Mouse (Mus musculus) heart, postnatal 0 days (tissue): ENCODE data around the gene Slc9a9. TPM values are rescaled to one million over a fixed set of nuclear protein-coding genes. Genes with fewer than 3 reads are reported as not detected.

Experiments
- ATAC-seq: fragments of 200-750 bp; cut with Nextera tagmentation; 2 replicates; pipeline ENCODE4 v1.8.0; 2017; ENCODE audit warnings: low read depth, moderate number of reproducible peaks, moderate library complexity; ENCODE audit not compliant: insufficient read depth
- DNase-seq: peaks from one replicate; pipeline ENCODE4 v3.0.0-alpha.2; 2016; ENCODE audit warnings: low spot score
- H3K27ac ChIP-seq: fragments of 300-500 bp; sonication (generic); 2 replicates; pipeline ENCODE4 v1.5.1; 2014; ENCODE audit warnings: low read depth, mild to moderate bottlenecking
- H3K27me3 ChIP-seq: fragments of 300-500 bp; sonication (generic); 2 replicates; pipeline ENCODE4 v1.6.1; 2014; ENCODE audit warnings: low read length, mixed read lengths; ENCODE audit not compliant: control insufficient read depth, insufficient read depth
- H3K36me3 ChIP-seq: fragments of 300-500 bp; sonication (generic); replicated peaks from 2 replicates; pipeline ENCODE4 v1.6.1; 2014; ENCODE audit warnings: low read length, mixed read lengths; ENCODE audit not compliant: control insufficient read depth, insufficient read depth
- H3K4me1 ChIP-seq: fragments of 300-500 bp; sonication (generic); 2 replicates; pipeline ENCODE4 v1.6.1; 2014; ENCODE audit warnings: antibody characterized with exemption; ENCODE audit not compliant: control insufficient read depth, insufficient read depth
- H3K4me2 ChIP-seq: fragments of 300-500 bp; sonication (generic); 2 replicates; pipeline ENCODE4 v1.6.1; 2014; ENCODE audit warnings: low read depth, mild to moderate bottlenecking, low read length, moderate library complexity
- H3K4me3 ChIP-seq: fragments of 300-500 bp; sonication (generic); 2 replicates; pipeline ENCODE4 v1.5.1; 2014; ENCODE audit warnings: low read depth, low read length
- H3K9ac ChIP-seq: fragments of 300-500 bp; sonication (generic); replicated peaks from 2 replicates; pipeline ENCODE4 v1.6.1; 2014; ENCODE audit warnings: low read depth, low read length, mixed read lengths
- H3K9me3 ChIP-seq: fragments of 300-500 bp; sonication (generic); replicated peaks from 2 replicates; pipeline ENCODE4 v1.6.1; 2016; ENCODE audit warnings: low read length; ENCODE audit not compliant: control insufficient read depth
- CTCF ChIP-seq: IDR thresholded peaks from 2 replicates; pipeline ENCODE4 v1.5.1; 2016; ENCODE audit warnings: antibody characterized with exemption, control low read depth, low read depth
- EP300 ChIP-seq: IDR thresholded peaks from 2 replicates; pipeline ENCODE4 v1.6.1; 2016; ENCODE audit warnings: antibody characterized with exemption, low read depth
- WGBS: fragments of 180-500 bp; shearing (Covaris S2); extraction: QIAGEN DNeasy Blood & Tissue Kit; methylation state at CpG from one replicate; pipeline ENCODE4 v1.1.7; 2014; 5-methylcytosine and 5-hydroxymethylcytosine counted together
- polyA plus RNA-seq: library from polyadenylated mRNA; unstranded; fragments of >200 nt; fragmentation: Nextera tagmentation; extraction: Ambion mirVana; gene quantifications from 2 replicates; pipeline ENCODE4 v1.2.1, GENCODE M21; 2015
- total RNA-seq: library from RNA; depleted of rRNA; stranded (reverse); fragments of >200 nt; gene quantifications from 2 replicates; pipeline ENCODE4 v1.2.3, GENCODE M21; 2014; ENCODE audit warnings: low replicate concordance

Slc9a9 gene
- total and polyA plus RNA-seq, 2 experiments from 2014 or later, result 1.9 to 7.1 TPM

DNA sequence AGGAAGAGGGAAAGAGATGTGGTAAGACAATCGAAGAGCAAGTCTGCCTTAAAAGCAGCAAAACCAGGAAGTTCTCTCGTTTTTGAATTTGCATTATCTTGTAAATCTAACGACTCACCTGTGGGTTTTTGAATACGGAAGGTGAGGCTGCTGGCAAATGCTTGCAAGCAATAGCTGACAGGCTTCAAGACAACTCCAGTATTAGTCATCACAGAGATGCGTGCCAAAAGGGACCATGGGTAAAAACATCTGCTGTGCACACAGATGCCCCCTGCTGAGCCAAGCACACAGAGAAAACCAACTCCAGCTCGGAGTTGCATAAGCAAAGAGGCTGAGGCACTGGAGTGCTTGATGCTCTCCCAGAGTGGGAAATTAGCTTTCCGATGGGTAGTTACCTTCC is 1.1 kb upstream of the Slc9a9 start:
- ATAC-seq, result no peak

DNA sequence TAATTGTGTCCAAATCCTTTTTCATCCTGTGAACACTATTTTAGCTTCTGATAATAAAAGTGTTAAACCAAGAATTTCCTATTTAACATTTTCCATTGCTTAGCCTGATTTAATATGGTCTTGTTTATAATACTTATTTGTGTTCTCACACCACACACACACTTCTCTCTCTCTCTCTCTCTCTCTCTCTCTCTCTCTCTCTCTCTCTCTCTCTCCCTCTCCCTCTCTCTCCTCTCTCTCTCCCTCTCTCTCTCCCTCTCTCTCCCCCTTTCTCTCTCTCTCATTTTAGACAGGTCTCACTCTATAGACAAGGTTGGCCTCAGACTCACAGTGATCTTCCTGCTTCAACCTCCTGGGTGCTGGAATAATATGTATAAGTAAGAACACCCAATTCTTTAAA is 995 bp downstream of the Slc9a9 start:
- Histone ChIP-seq H3K36me3 (no peaks in the 10 kb centered on the region), H3K27ac (no peak overlapping the region), H3K9me3 (no peaks in the 10 kb centered on the region), H3K4me3 (peak overlapping the region; percentile 72), H3K4me1 (peaks cover 3% of the 10 kb centered on the region; the same call in 1 of the 2 replicates), H3K9ac (peak overlapping the region; percentile 56; the same call in 1 of the 2 replicates), H3K4me2 (peak overlapping the region; percentile 86), H3K27me3 (no peaks in the 10 kb centered on the region)
- TF ChIP-seq EP300 (no peak), CTCF (no peak)
- ATAC-seq (no peak), DNase-seq (no peak)

More for the DNA sequence above, 1.1 kb upstream of the Slc9a9 start:
- no peak overlapping the region for H3K9ac ChIP-seq
- TF ChIP-seq CTCF, result no peak
- TF ChIP-seq EP300, result no peak
- no peak overlapping the region; the same call in 1 of the 2 replicates for H3K27ac ChIP-seq
- WGBS, result 46% methylated on average over 7 of the region's 7 CpGs
- H3K4me2 ChIP-seq, result no peak overlapping the region
- H3K27me3 ChIP-seq, result no peaks in the 10 kb centered on the region
- no peaks in the 10 kb centered on the region for H3K9me3 ChIP-seq
- no peaks in the 10 kb centered on the region for H3K36me3 ChIP-seq
- H3K4me3 ChIP-seq, result no peak overlapping the region
- peaks cover 3% of the 10 kb centered on the region; the same call in 1 of the 2 replicates for H3K4me1 ChIP-seq
- DNase-seq, result no peak

- Histone ChIP-seq H3K27ac (no peak overlapping the region), H3K9me3 (no peaks in the 10 kb centered on the region), H3K4me3 (no peak overlapping the region), H3K27me3 (no peaks in the 10 kb centered on the region), H3K4me1 (peaks cover 3% of the 10 kb centered on the region; the same call in 1 of the 2 replicates), H3K4me2 (no peak overlapping the region), H3K36me3 (no peaks in the 10 kb centered on the region), H3K9ac (no peak overlapping the region)
- DNase-seq, result no peak
- 74% methylated on average over 1 of the region's 1 CpGs for WGBS
- no peak for ATAC-seq
- no peak for TF ChIP-seq CTCF
- TF ChIP-seq EP300, result no peak
Observed at GRCm38 (mm10) chr9:94674704-94675103, 5.0 kb downstream of the Slc9a9 start.

DNA sequence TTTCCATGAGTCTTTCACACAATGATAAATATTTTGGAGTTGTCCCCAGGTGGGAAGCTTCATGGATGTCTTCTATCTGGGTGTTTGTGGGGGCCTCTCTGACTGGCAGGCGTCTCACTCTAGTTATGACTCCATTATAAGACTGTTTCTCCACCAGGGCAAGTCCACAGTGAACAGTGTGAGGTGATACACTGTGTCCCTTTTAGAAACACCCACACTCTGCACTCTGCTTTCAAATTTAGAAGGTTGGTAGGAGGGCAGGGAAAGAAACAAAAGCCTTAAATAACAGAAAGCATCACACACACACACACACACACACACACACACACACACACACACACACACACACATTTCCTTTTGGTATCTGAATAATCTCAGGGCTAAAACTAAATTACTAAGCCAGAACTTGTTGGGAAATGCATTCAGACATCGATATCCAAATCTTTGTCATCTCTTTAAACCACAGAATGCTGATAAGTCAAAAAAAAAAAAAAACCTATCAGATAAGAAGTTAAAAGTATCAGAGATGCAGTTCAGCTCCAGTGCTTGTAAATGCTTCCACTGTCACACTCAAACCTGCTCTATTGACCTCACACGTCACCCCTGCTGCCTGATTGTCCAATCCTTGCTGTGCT is 8.4 kb downstream of the Slc9a9 start:
- 66% methylated on average over 3 of the region's 3 CpGs for WGBS
- Histone ChIP-seq H3K27me3 (no peaks in the 10 kb centered on the region), H3K4me3 (no peak overlapping the region), H3K9me3 (no peaks in the 10 kb centered on the region), H3K9ac (no peak overlapping the region), H3K4me2 (no peak overlapping the region), H3K36me3 (no peaks in the 10 kb centered on the region), H3K27ac (no peak overlapping the region), H3K4me1 (no peaks in the 10 kb centered on the region)
- ATAC-seq (no peak), DNase-seq (no peak)
- no peak for TF ChIP-seq EP300
- TF ChIP-seq CTCF, result no peak

GRCm38 (mm10) chr9:94680468-94681094 is 10.9 kb downstream of the Slc9a9 start:
- no peak overlapping the region for H3K4me3 ChIP-seq
- no peak for ATAC-seq
- H3K27ac ChIP-seq, result no peak overlapping the region
- no peak for TF ChIP-seq EP300
- TF ChIP-seq CTCF, result no peak
- 81% methylated on average over 18 of the region's 18 CpGs for WGBS
- H3K9ac ChIP-seq, result no peak overlapping the region
- no peak overlapping the region for H3K4me2 ChIP-seq
- no peak for DNase-seq
- H3K4me1 ChIP-seq, result no peaks in the 10 kb centered on the region
- no peaks in the 10 kb centered on the region for H3K36me3 ChIP-seq
- no peaks in the 10 kb centered on the region for H3K27me3 ChIP-seq
- H3K9me3 ChIP-seq, result no peaks in the 10 kb centered on the region
